Mouse (Mus musculus) lung, postnatal 0 days (tissue): Measurements from ENCODE around the gene Trnt1.

Experiments used
- CTCF ChIP-seq: IDR thresholded peaks from 2 replicates; pipeline ENCODE4 v1.5.1; 2016; ENCODE audit warnings: antibody characterized with exemption, mild to moderate bottlenecking
- EP300 ChIP-seq: IDR thresholded peaks from 2 replicates; pipeline ENCODE4 v1.6.1; 2016; ENCODE audit warnings: antibody characterized with exemption, mild to moderate bottlenecking, control low read depth

- TF ChIP-seq CTCF, result no peak
- no peak for TF ChIP-seq EP300
Measured at GRCm38 (mm10) chr6:106750291-106750690, 18.6 kb upstream of the Trnt1 start.
